In the genomic region with DNA sequence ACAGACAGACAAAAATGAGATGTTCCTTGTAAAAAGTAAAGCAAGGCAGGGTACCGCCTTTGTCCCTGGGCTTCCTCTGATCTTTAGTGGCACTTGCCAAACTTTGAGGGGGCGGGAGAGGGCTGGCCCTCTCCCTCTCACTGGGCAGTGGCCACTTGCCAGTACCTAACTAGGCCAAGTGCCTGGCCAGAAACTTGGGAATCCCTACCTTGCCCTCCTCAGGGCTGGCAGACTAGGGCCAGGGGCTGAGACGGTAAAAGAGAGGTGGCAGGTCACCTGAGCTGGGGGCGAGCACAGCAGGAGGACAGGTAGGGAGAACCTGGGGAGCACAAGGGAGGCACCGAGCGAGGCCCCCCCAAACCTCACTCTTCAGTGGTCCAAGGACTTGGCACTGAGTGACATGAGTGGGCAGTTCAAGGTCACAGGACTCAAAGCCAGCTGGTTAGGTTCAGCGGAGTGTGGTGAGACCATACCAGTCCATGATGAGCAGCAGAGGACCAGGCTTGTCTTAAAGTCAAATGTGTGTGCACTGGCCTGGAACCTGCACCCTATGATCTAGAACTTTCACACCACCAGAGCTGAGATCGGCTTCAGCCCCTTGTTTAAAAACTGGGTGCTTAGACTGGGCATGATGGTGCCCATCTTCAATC, we compare ENCODE assay signal across 10 mouse cellular contexts. TPM values are rescaled to one million over a fixed set of nuclear protein-coding genes. Genes with fewer than 3 reads are reported as not detected.
DNase-seq lines count a peak whose midpoint lies in the region; ATAC-seq and TF ChIP-seq lines count a peak whose summit lies in the region.
"Had no signal": no experiment of that assay in that cellular context is flagged by ENCODE, and none has a peak within 500 bp of the region (broad histone marks: within the 10 kb centered on the region; RNA-seq: fewer than 3 reads in every experiment).

No protein-coding gene starts in this region.

- H3K4me1 ChIP-seq in forebrain, embryonic 10.5 days = peaks cover 93% of the 10 kb centered on the region
- H3K4me1 ChIP-seq in forebrain, embryonic 12.5 days = peaks cover 86% of the 10 kb centered on the region
- H3K4me1 ChIP-seq in heart, embryonic 11.5 days (ENCODE audit: control insufficient read depth, insufficient read depth, low read length) = peaks cover 14% of the 10 kb centered on the region
- H3K4me1 ChIP-seq in midbrain, embryonic 16.5 days (ENCODE audit: control insufficient read depth, insufficient read depth, low read length) = peaks cover 14% of the 10 kb centered on the region

- H3K27ac ChIP-seq in forebrain, embryonic 10.5 days = peak overlapping the region; percentile 20; the same call in 1 of the 2 replicates
- no peak overlapping the region for H3K27ac ChIP-seq in forebrain, embryonic 12.5 days
- H3K27ac ChIP-seq in heart, embryonic 11.5 days (ENCODE audit: low read depth, low read length) = no peak overlapping the region
- H3K27ac ChIP-seq in midbrain, embryonic 16.5 days (ENCODE audit: low read length) = no peak overlapping the region
- H3K27ac ChIP-seq: heart, embryonic 15.5 days had no signal

- ATAC-seq in forebrain, embryonic 12.5 days (ENCODE audit: low FRiP score) = no peak
- no peak for ATAC-seq in heart, embryonic 11.5 days (replicated peaks; ENCODE audit: insufficient number of reproducible peaks, low FRiP score, low TSS enrichment)
- ATAC-seq in midbrain, embryonic 16.5 days = no peak

- no peak for TF ChIP-seq POLR2A in brain, embryonic 14.5 days (IDR thresholded peaks at IDR 0.05; ENCODE audit: borderline replicate concordance, extremely low read depth, insufficient read depth, insufficient read length, poor library complexity, severe bottlenecking)

- H3K36me3 ChIP-seq in forebrain, embryonic 10.5 days (replicated peaks) = no peaks in the 10 kb centered on the region
- no peaks in the 10 kb centered on the region for H3K36me3 ChIP-seq in forebrain, embryonic 12.5 days (replicated peaks)
- H3K36me3 ChIP-seq in heart, embryonic 11.5 days (ENCODE audit: control insufficient read depth, insufficient read depth, low read length) = no peaks in the 10 kb centered on the region
- no peaks in the 10 kb centered on the region for H3K36me3 ChIP-seq in midbrain, embryonic 16.5 days (ENCODE audit: control insufficient read depth, insufficient read depth, low read length)
- H3K36me3 ChIP-seq: heart, embryonic 15.5 days had no signal

- H3K9ac ChIP-seq in forebrain, embryonic 12.5 days = no peak overlapping the region
- H3K9ac ChIP-seq in heart, embryonic 11.5 days (ENCODE audit: low read depth, low read length) = no peak overlapping the region
- H3K9ac ChIP-seq in midbrain, embryonic 16.5 days (ENCODE audit: low read depth, low read length) = no peak overlapping the region
- H3K9ac ChIP-seq: heart, embryonic 15.5 days had no signal

- no peak overlapping the region for H3K4me2 ChIP-seq in forebrain, embryonic 12.5 days
- no peak overlapping the region for H3K4me2 ChIP-seq in heart, embryonic 11.5 days
- H3K4me2 ChIP-seq in midbrain, embryonic 16.5 days (ENCODE audit: low read length) = no peak overlapping the region
- H3K4me2 ChIP-seq: heart, embryonic 15.5 days had no signal

- no peak overlapping the region for H3K4me3 ChIP-seq in forebrain, embryonic 10.5 days
- no peak overlapping the region for H3K4me3 ChIP-seq in forebrain, embryonic 12.5 days (replicated peaks)
- H3K4me3 ChIP-seq in heart, embryonic 11.5 days (ENCODE audit: low read depth, low read length) = no peak overlapping the region
- no peak overlapping the region for H3K4me3 ChIP-seq in midbrain, embryonic 16.5 days (ENCODE audit: low read depth, low read length)
- H3K4me3 ChIP-seq: heart, embryonic 15.5 days had no signal

- no peak for DNase-seq in forebrain, embryonic 10.5 days (ENCODE audit: extremely low spot score, low spot score)
- DNase-seq in left cerebral cortex, postnatal 4 days = peak; percentile 75
- DNase-seq in left cerebral cortex, adult 11 months (ENCODE audit: low spot score) = no peak
- DNase-seq in brain, embryonic 14.5 days (ENCODE audit: low read depth) = peak; percentile 59
- DNase-seq in kidney, postnatal 25 days = peak; percentile 81 to 92
- DNase-seq: thymus, postnatal 14 days had no signal

- H3K27me3 ChIP-seq in forebrain, embryonic 10.5 days (ENCODE audit: poor library complexity, severe bottlenecking) = peaks cover 97% of the 10 kb centered on the region
- peaks cover 53% of the 10 kb centered on the region for H3K27me3 ChIP-seq in forebrain, embryonic 12.5 days
- peaks cover 61% of the 10 kb centered on the region for H3K27me3 ChIP-seq in heart, embryonic 11.5 days (ENCODE audit: control insufficient read depth, insufficient read depth, low read length)
- peaks cover under 1% of the 10 kb centered on the region; the same call in 1 of the 2 replicates for H3K27me3 ChIP-seq in midbrain, embryonic 16.5 days (ENCODE audit: control insufficient read depth, insufficient read depth, low read depth, low read length)

- TF ChIP-seq CTCF in brain, embryonic 14.5 days (IDR thresholded peaks at IDR 0.05; ENCODE audit: borderline replicate concordance, extremely low read depth, insufficient read depth, insufficient read length) = no peak

- H3K9me3 ChIP-seq in forebrain, embryonic 10.5 days = no peaks in the 10 kb centered on the region
- no peaks in the 10 kb centered on the region for H3K9me3 ChIP-seq in forebrain, embryonic 12.5 days
- no peaks in the 10 kb centered on the region for H3K9me3 ChIP-seq in heart, embryonic 11.5 days (replicated peaks; ENCODE audit: control insufficient read depth, low read length)
- no peaks in the 10 kb centered on the region for H3K9me3 ChIP-seq in midbrain, embryonic 16.5 days (replicated peaks; ENCODE audit: control insufficient read depth, low read length, poor library complexity, severe bottlenecking)
- H3K9me3 ChIP-seq: heart, embryonic 15.5 days had no signal

- 80% methylated on average over 8 of the region's 8 CpGs for WGBS in forebrain, embryonic 10.5 days
- 84% methylated on average over 8 of the region's 8 CpGs for WGBS in forebrain, embryonic 12.5 days
- 71% methylated on average over 8 of the region's 8 CpGs for WGBS in heart, embryonic 11.5 days (ENCODE audit: insufficient replicate concordance)
- 72% methylated on average over 8 of the region's 8 CpGs for WGBS in midbrain, embryonic 16.5 days

- intact Hi-C loops in left cerebral cortex, postnatal 4 days (cut with DNase I) = no loop called here

RNA-seq across cellular contexts. Expression of a gene that starts 25.2 kb away (rescaled TPM):
- 275 and 280 TPM in 2 replicates for polyA plus RNA-seq in forebrain, embryonic 10.5 days (2016; fragmentation: Nextera tagmentation; extraction: Ambion mirVana)
- 220 and 238 TPM in 2 replicates for polyA plus RNA-seq in forebrain, embryonic 12.5 days (2016; fragmentation: Nextera tagmentation; extraction: Ambion mirVana)
- 100 to 1,000 TPM; 181 TPM for total RNA-seq in left cerebral cortex, postnatal 4 days (2021)
- polyA plus RNA-seq in brain, embryonic 14.5 days (2012; rRNA removed) = 209 and 213 TPM in 2 replicates
- polyA plus RNA-seq in heart, embryonic 11.5 days (2014; fragmentation: Nextera tagmentation; extraction: Ambion mirVana) = 172 and 186 TPM in 2 replicates
- polyA plus RNA-seq in midbrain, embryonic 16.5 days (2015; fragmentation: Nextera tagmentation; extraction: Ambion mirVana) = 235 and 240 TPM in 2 replicates

RNA-seq across cellular contexts. Expression of a gene that starts 36.5 kb away (rescaled TPM):
- polyA plus RNA-seq in forebrain, embryonic 10.5 days (2016; fragmentation: Nextera tagmentation; extraction: Ambion mirVana) = 862 and 888 TPM in 2 replicates
- polyA plus RNA-seq in forebrain, embryonic 12.5 days (2016; fragmentation: Nextera tagmentation; extraction: Ambion mirVana) = 781 and 789 TPM in 2 replicates
- 100 to 1,000 TPM; 469 to 499 TPM for total RNA-seq in left cerebral cortex, postnatal 4 days (2021)
- 458 and 614 TPM in 2 replicates for polyA plus RNA-seq in brain, embryonic 14.5 days (2012; rRNA removed)
- polyA plus RNA-seq in heart, embryonic 11.5 days (2014; fragmentation: Nextera tagmentation; extraction: Ambion mirVana) = 1,752 and 1,771 TPM in 2 replicates
- 837 and 884 TPM in 2 replicates for polyA plus RNA-seq in midbrain, embryonic 16.5 days (2015; fragmentation: Nextera tagmentation; extraction: Ambion mirVana)

Comparison
In these comparisons a context has a peak if more than half of its experiments do, and no peak if none do; other contexts are left out.
1. DNase-seq: peak in left cerebral cortex, postnatal 4 days (single experiment), brain, embryonic 14.5 days (single experiment) and kidney, postnatal 25 days (2 of 2); none in forebrain, embryonic 10.5 days (single experiment) and left cerebral cortex, adult 11 months (single experiment).